In the genomic region with DNA sequence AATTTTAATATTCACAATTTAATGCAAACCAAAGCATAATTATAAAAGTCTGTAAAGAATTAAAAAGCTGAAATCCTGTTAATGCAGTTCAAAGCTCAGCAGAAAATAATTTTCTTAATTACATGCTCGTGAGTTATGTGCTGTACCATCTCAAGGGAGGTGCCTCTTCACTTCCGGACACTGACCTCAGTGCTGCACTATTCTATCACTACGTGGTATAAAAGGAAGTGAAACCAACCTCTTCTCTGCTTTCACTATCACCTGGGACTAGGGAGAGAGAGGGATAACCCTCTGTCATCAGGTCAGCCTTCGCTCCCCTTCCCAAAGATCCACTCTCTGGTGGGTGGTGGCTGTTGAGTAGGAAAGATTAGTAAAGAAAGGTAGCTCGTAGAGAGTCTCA, we compare ENCODE assay signal across 17 mouse cellular contexts. TPM values are rescaled to one million over a fixed set of nuclear protein-coding genes. Genes with fewer than 3 reads are reported as not detected.
"Had no signal": no experiment of that assay in that cellular context is flagged by ENCODE, and none has a peak within 500 bp of the region (broad histone marks: within the 10 kb centered on the region; RNA-seq: fewer than 3 reads in every experiment).

No protein-coding gene starts in this region.

- H3K4me1 ChIP-seq: limb, embryonic 10.5 days; limb, embryonic 13.5 days; megakaryocyte, embryonic 14.5 days; midbrain, embryonic 10.5 days; midbrain, embryonic 15.5 days; neural tube, embryonic 13.5 days had no signal

- H3K27me3 ChIP-seq: limb, embryonic 13.5 days; megakaryocyte, embryonic 14.5 days; midbrain, embryonic 15.5 days; neural tube, embryonic 13.5 days had no signal

- H3K4me3 ChIP-seq: limb, embryonic 10.5 days; limb, embryonic 13.5 days; megakaryocyte, embryonic 14.5 days; midbrain, embryonic 10.5 days; midbrain, embryonic 15.5 days; neural tube, embryonic 13.5 days had no signal

- H3K36me3 ChIP-seq: limb, embryonic 10.5 days; limb, embryonic 13.5 days; midbrain, embryonic 10.5 days; midbrain, embryonic 15.5 days; neural tube, embryonic 13.5 days had no signal

- H3K27ac ChIP-seq: kidney, postnatal 0 days; limb, embryonic 10.5 days; limb, embryonic 13.5 days; liver, embryonic 14.5 days; macrophage; midbrain, embryonic 10.5 days; midbrain, embryonic 15.5 days; neural tube, embryonic 13.5 days; stomach, postnatal 0 days had no signal

- H3K9ac ChIP-seq: limb, embryonic 13.5 days; liver, embryonic 14.5 days; liver, postnatal 0 days; lung, embryonic 14.5 days; midbrain, embryonic 15.5 days; neural tube, embryonic 13.5 days had no signal

- ATAC-seq: intestine, postnatal 0 days; liver, postnatal 0 days; lung, postnatal 0 days; midbrain, embryonic 15.5 days had no signal

- DNase-seq: kidney, postnatal 25 days; liver; liver, postnatal 0 days; lung, embryonic 14.5 days; thymus, postnatal 25 days had no signal

RNA-seq across cellular contexts. Expression of a gene that starts 13.3 kb away (rescaled TPM):
- polyA plus RNA-seq: macrophage had no signal
